Mouse (Mus musculus): ENCODE measurements at regions not wholly inside any gene's neighbourhood (a gene's known extent, or its start where the extent isn't known, plus 50 kb on each side); places are given as distances from the start of the nearest gene placed in this dataset.

GRCm38 (mm10) chr6:50777827-50778226 lies 123.6 kb upstream of the Npvf start:
- no peak for DNase-seq (ENCODE audit: low spot score in 2 of 2)

- no peak for DNase-seq (ENCODE audit: low spot score in 2 of 2)
These were observed 126.4 kb upstream of the Npvf start for GRCm38 (mm10) chr6:50780677-50781076.

GRCm38 (mm10) chr6:50781271-50781670 lies 127.0 kb upstream of the Npvf start:
- DNase-seq (ENCODE audit: low spot score in 2 of 2) = no peak

GRCm38 (mm10) chr6:50782221-50782620 lies 128.0 kb upstream of the Npvf start:
- no peak for DNase-seq (ENCODE audit: low spot score in 2 of 2)

- peak in 1 of 2 experiments; percentile 27 for DNase-seq (ENCODE audit: low spot score in 2 of 2)
These were observed 129.3 kb upstream of the Npvf start for GRCm38 (mm10) chr6:50783494-50783893.

GRCm38 (mm10) chr6:50784381-50784780 lies 130.1 kb upstream of the Npvf start:
- no peak for DNase-seq (ENCODE audit: low spot score in 2 of 2)

GRCm38 (mm10) chr6:50787666-50788065 lies 133.4 kb upstream of the Npvf start:
- DNase-seq (ENCODE audit: low spot score in 2 of 2) = no peak

GRCm38 (mm10) chr6:50799963-50800362 lies 145.7 kb upstream of the Npvf start:
- no peak for DNase-seq (ENCODE audit: low spot score in 2 of 2)

- DNase-seq (ENCODE audit: low spot score in 2 of 2) = no peak
These were observed 148.7 kb upstream of the Npvf start for GRCm38 (mm10) chr6:50802956-50803355.

- no peak for DNase-seq (ENCODE audit: low spot score in 2 of 2)
These were observed 150.3 kb upstream of the Npvf start for GRCm38 (mm10) chr6:50804477-50805005.

GRCm38 (mm10) chr6:50806376-50807077 lies 152.3 kb upstream of the Npvf start:
- DNase-seq (ENCODE audit: low spot score in 2 of 2) = peak in 1 of 2 experiments; percentile 60

- DNase-seq (ENCODE audit: low spot score in 2 of 2) = peak in 1 of 2 experiments; percentile 35
These were observed 153.2 kb upstream of the Npvf start for GRCm38 (mm10) chr6:50807187-50808012.

- peak; percentile 60 to 84 for DNase-seq (ENCODE audit: low spot score in 2 of 2)
These were observed 153.9 kb upstream of the Npvf start for GRCm38 (mm10) chr6:50808126-50808525.

- no peak for DNase-seq (ENCODE audit: low spot score in 2 of 2)
These were observed 154.8 kb upstream of the Npvf start for GRCm38 (mm10) chr6:50808811-50809668.

GRCm38 (mm10) chr6:50809669-50809983 lies 155.4 kb upstream of the Npvf start:
- DNase-seq (ENCODE audit: low spot score in 2 of 2) = no peak

- DNase-seq (ENCODE audit: low spot score in 2 of 2) = no peak
These were observed 160.8 kb upstream of the Npvf start for GRCm38 (mm10) chr6:50814936-50815500.

- no peak for DNase-seq (ENCODE audit: low spot score in 2 of 2)
These were observed 161.3 kb upstream of the Npvf start for GRCm38 (mm10) chr6:50815579-50815978.

- no peak for DNase-seq (ENCODE audit: low spot score in 2 of 2)
These were observed 163.2 kb upstream of the Npvf start for GRCm38 (mm10) chr6:50817430-50817829.

- DNase-seq (ENCODE audit: low spot score in 2 of 2) = no peak
These were observed 164.2 kb upstream of the Npvf start for GRCm38 (mm10) chr6:50818433-50818832.

GRCm38 (mm10) chr6:50818891-50819541 lies 164.8 kb upstream of the Npvf start:
- DNase-seq (ENCODE audit: low spot score in 2 of 2) = no peak
